Mouse (Mus musculus): ENCODE data around the gene Irf1. TPM values are rescaled to one million over a fixed set of nuclear protein-coding genes. Genes with fewer than 3 reads are reported as not detected.

The Irf1 gene
- polyA plus RNA-seq, 1 experiment from 2014 or later, result 43.5 TPM

- ATAC-seq, result no peak
- 55% methylated on average over 3 of the region's 3 CpGs for WGBS
- Histone ChIP-seq H3K4me2 (replicated peaks) (no peak overlapping the region), H3K4me1 (replicated peaks) (peaks cover 42% of the 10 kb centered on the region), H3K36me3 (no peaks in the 10 kb centered on the region), H3K4me3 (replicated peaks) (no peak overlapping the region), H3K27me3 (replicated peaks) (no peaks in the 10 kb centered on the region), H3K27ac (no peak overlapping the region), H3K9ac (no peak overlapping the region), H3K9me3 (no peaks in the 10 kb centered on the region)
Observed at GRCm38 (mm10) chr11:53792986-53793385, 23.2 kb downstream of the Irf1 start.

- Histone ChIP-seq H3K9me3 (no peaks in the 10 kb centered on the region), H3K9ac (no peak overlapping the region), H3K36me3 (no peaks in the 10 kb centered on the region), H3K4me3 (replicated peaks) (no peak overlapping the region), H3K4me2 (replicated peaks) (no peak overlapping the region), H3K27me3 (replicated peaks) (no peaks in the 10 kb centered on the region), H3K27ac (peak overlapping the region; percentile 85; the same call in 1 of the 2 replicates), H3K4me1 (replicated peaks) (peaks cover 46% of the 10 kb centered on the region)
- WGBS, result 72% methylated on average over 3 of the region's 3 CpGs
- no peak for ATAC-seq
Observed at GRCm38 (mm10) chr11:53794015-53794414, 24.2 kb downstream of the Irf1 start.

- no peaks in the 10 kb centered on the region for H3K9me3 ChIP-seq
- no peaks in the 10 kb centered on the region for H3K27me3 ChIP-seq (replicated peaks)
- H3K27ac ChIP-seq, result peak overlapping the region; percentile 85
- no peak overlapping the region; the same call in 1 of the 2 replicates for H3K9ac ChIP-seq
- H3K4me3 ChIP-seq (replicated peaks), result no peak overlapping the region
- ATAC-seq, result peak; percentile 42
- H3K4me1 ChIP-seq (replicated peaks), result peaks cover 46% of the 10 kb centered on the region
- no peaks in the 10 kb centered on the region for H3K36me3 ChIP-seq
- H3K4me2 ChIP-seq (replicated peaks), result peak overlapping the region; percentile 35
- WGBS, result 34% methylated on average over 25 of the region's 25 CpGs
Observed at GRCm38 (mm10) chr11:53794671-53795557, 25.1 kb downstream of the Irf1 start.

- ATAC-seq, result no peak; the same call in 1 of the 2 replicates
- Histone ChIP-seq H3K4me1 (replicated peaks) (peaks cover 46% of the 10 kb centered on the region), H3K9ac (no peak overlapping the region), H3K27me3 (replicated peaks) (no peaks in the 10 kb centered on the region), H3K4me3 (replicated peaks) (no peak overlapping the region), H3K4me2 (replicated peaks) (no peak overlapping the region), H3K36me3 (no peaks in the 10 kb centered on the region), H3K27ac (peak overlapping the region; percentile 76), H3K9me3 (no peaks in the 10 kb centered on the region)
- 56% methylated on average over 8 of the region's 8 CpGs for WGBS
Observed at GRCm38 (mm10) chr11:53795813-53796212, 26.0 kb downstream of the Irf1 start.

- Histone ChIP-seq H3K9me3 (no peaks in the 10 kb centered on the region), H3K36me3 (no peaks in the 10 kb centered on the region), H3K4me3 (replicated peaks) (no peak overlapping the region), H3K4me1 (replicated peaks) (peaks cover 46% of the 10 kb centered on the region), H3K4me2 (replicated peaks) (peak overlapping the region; percentile 32), H3K9ac (no peak overlapping the region), H3K27me3 (replicated peaks) (no peaks in the 10 kb centered on the region), H3K27ac (peak overlapping the region; percentile 76)
- ATAC-seq, result peak; percentile 48
- 36% methylated on average over 12 of the region's 12 CpGs for WGBS
Observed at GRCm38 (mm10) chr11:53796409-53797151, 26.8 kb downstream of the Irf1 start.

- H3K27ac ChIP-seq, result peak overlapping the region; percentile 76
- ATAC-seq, result peak; percentile 81
- WGBS, result 46% methylated on average over 6 of the region's 6 CpGs
Observed at GRCm38 (mm10) chr11:53797386-53797920, 27.6 kb downstream of the Irf1 start.

GRCm38 (mm10) chr11:53798041-53798711, 28.4 kb downstream of the Irf1 start:
- Histone ChIP-seq H3K4me1 (replicated peaks) (peaks cover 50% of the 10 kb centered on the region), H3K4me2 (replicated peaks) (0 out of 2 replicates have a peak overlapping the region, but pooled peaks have one; percentile 2), H3K27ac (peak overlapping the region; percentile 72), H3K9ac (no peak overlapping the region), H3K4me3 (replicated peaks) (no peak overlapping the region), H3K36me3 (no peaks in the 10 kb centered on the region), H3K27me3 (replicated peaks) (no peaks in the 10 kb centered on the region), H3K9me3 (no peaks in the 10 kb centered on the region)
- WGBS, result 74% methylated on average over 10 of the region's 10 CpGs
- ATAC-seq, result no peak; the same call in 1 of the 2 replicates

More at GRCm38 (mm10) chr11:53797386-53797920, 27.6 kb downstream of the Irf1 start:
- H3K4me1 ChIP-seq (replicated peaks), result peaks cover 46% of the 10 kb centered on the region
- no peaks in the 10 kb centered on the region for H3K27me3 ChIP-seq (replicated peaks)
- no peaks in the 10 kb centered on the region for H3K9me3 ChIP-seq
- H3K36me3 ChIP-seq, result no peaks in the 10 kb centered on the region
- no peak overlapping the region for H3K9ac ChIP-seq
- H3K4me3 ChIP-seq (replicated peaks), result no peak overlapping the region
- H3K4me2 ChIP-seq (replicated peaks), result peak overlapping the region; percentile 32; the same call in 1 of the 2 replicates

- Histone ChIP-seq H3K36me3 (no peaks in the 10 kb centered on the region), H3K9me3 (no peaks in the 10 kb centered on the region), H3K9ac (no peak overlapping the region), H3K4me3 (replicated peaks) (no peak overlapping the region), H3K27me3 (replicated peaks) (no peaks in the 10 kb centered on the region), H3K4me1 (replicated peaks) (peaks cover 40% of the 10 kb centered on the region), H3K27ac (no peak overlapping the region), H3K4me2 (replicated peaks) (no peak overlapping the region)
- 66% methylated on average over 4 of the region's 4 CpGs for WGBS
- no peak for ATAC-seq
Observed at GRCm38 (mm10) chr11:53800036-53800435, 30.2 kb downstream of the Irf1 start.

GRCm38 (mm10) chr11:53800975-53801374, 31.2 kb downstream of the Irf1 start:
- H3K27ac ChIP-seq, result no peak overlapping the region
- H3K4me1 ChIP-seq (replicated peaks), result peaks cover 34% of the 10 kb centered on the region
- no peak overlapping the region for H3K4me3 ChIP-seq (replicated peaks)
- H3K36me3 ChIP-seq, result no peaks in the 10 kb centered on the region
- no peak for ATAC-seq
- no peaks in the 10 kb centered on the region for H3K27me3 ChIP-seq (replicated peaks)
- H3K9ac ChIP-seq, result no peak overlapping the region
- no peak overlapping the region for H3K4me2 ChIP-seq (replicated peaks)
- WGBS, result 81% methylated on average over 5 of the region's 5 CpGs
- no peaks in the 10 kb centered on the region for H3K9me3 ChIP-seq

GRCm38 (mm10) chr11:53803093-53803492, 33.3 kb downstream of the Irf1 start:
- Histone ChIP-seq H3K4me2 (replicated peaks) (no peak overlapping the region), H3K27me3 (replicated peaks) (no peaks in the 10 kb centered on the region), H3K27ac (no peak overlapping the region), H3K4me3 (replicated peaks) (no peak overlapping the region), H3K9ac (no peak overlapping the region), H3K4me1 (replicated peaks) (peaks cover 15% of the 10 kb centered on the region), H3K9me3 (no peaks in the 10 kb centered on the region), H3K36me3 (no peaks in the 10 kb centered on the region)
- ATAC-seq, result no peak
- WGBS, result 75% methylated on average over 12 of the region's 12 CpGs

- Histone ChIP-seq H3K4me1 (replicated peaks) (peaks cover 12% of the 10 kb centered on the region), H3K27ac (no peak overlapping the region), H3K4me2 (replicated peaks) (no peak overlapping the region), H3K36me3 (no peaks in the 10 kb centered on the region), H3K4me3 (replicated peaks) (no peak overlapping the region), H3K27me3 (replicated peaks) (no peaks in the 10 kb centered on the region), H3K9me3 (no peaks in the 10 kb centered on the region), H3K9ac (no peak overlapping the region)
- 0 out of 2 replicates have a peak, but pooled peaks have one; percentile 24 for ATAC-seq
- 59% methylated on average over 6 of the region's 6 CpGs for WGBS
Observed at GRCm38 (mm10) chr11:53803494-53803893, 33.7 kb downstream of the Irf1 start.
